Mouse (Mus musculus) lung, embryonic 14.5 days (tissue): ENCODE measurements around the gene Hmcn1. TPM values are rescaled to one million over a fixed set of nuclear protein-coding genes. Genes with fewer than 3 reads are reported as not detected.

Experiments used
- ATAC-seq: fragments of 200-750 bp; cut with Nextera tagmentation; 2 replicates; pipeline ENCODE4 v1.8.0; 2017; ENCODE audit warnings: mild to moderate bottlenecking, moderate TSS enrichment, moderate library complexity; ENCODE audit not compliant: insufficient read depth
- DNase-seq: peaks from one replicate; pipeline ENCODE4 v3.0.0-alpha.2; 2015
- H3K27ac ChIP-seq: fragments of 300-500 bp; sonication (generic); 2 replicates; pipeline ENCODE4 v1.5.1; 2014; ENCODE audit warnings: low read depth, mild to moderate bottlenecking, moderate library complexity
- H3K27me3 ChIP-seq: fragments of 300-500 bp; sonication (generic); 2 replicates; pipeline ENCODE4 v1.6.1; 2014; ENCODE audit warnings: low read length, control low read depth; ENCODE audit not compliant: insufficient read depth
- H3K36me3 ChIP-seq: fragments of 300-500 bp; sonication (generic); 2 replicates; pipeline ENCODE4 v1.6.1; 2014; ENCODE audit warnings: control low read depth; ENCODE audit not compliant: insufficient read depth
- H3K4me1 ChIP-seq: fragments of 300-500 bp; sonication (generic); 2 replicates; pipeline ENCODE4 v1.6.1; 2014; ENCODE audit warnings: antibody characterized with exemption, control low read depth; ENCODE audit not compliant: insufficient read depth
- H3K4me2 ChIP-seq: fragments of 300-500 bp; sonication (generic); 2 replicates; pipeline ENCODE4 v1.6.1; 2014; ENCODE audit warnings: mild to moderate bottlenecking
- H3K4me3 ChIP-seq: fragments of 300-500 bp; sonication (generic); 2 replicates; pipeline ENCODE4 v1.5.1; 2014; ENCODE audit warnings: low read depth, low read length
- H3K9ac ChIP-seq: fragments of 300-500 bp; sonication (generic); 2 replicates; pipeline ENCODE4 v1.6.1; 2014
- H3K9me3 ChIP-seq: fragments of 300-500 bp; sonication (generic); 2 replicates; pipeline ENCODE4 v1.6.1; 2016; ENCODE audit warnings: low read depth, low read length, control low read depth
- CTCF ChIP-seq: IDR thresholded peaks from 2 replicates; pipeline ENCODE4 v1.5.1; 2016; ENCODE audit warnings: antibody characterized with exemption, low read depth
- WGBS: fragments of 180-500 bp; shearing (Covaris S2); extraction: QIAGEN DNeasy Blood & Tissue Kit; methylation state at CpG from one replicate; pipeline ENCODE4 v1.1.7; 2014; 5-methylcytosine and 5-hydroxymethylcytosine counted together
- polyA plus RNA-seq: library from polyadenylated mRNA; unstranded; fragments of >200 nt; fragmentation: Nextera tagmentation; extraction: Ambion mirVana; gene quantifications from 2 replicates; pipeline ENCODE4 v1.2.1, GENCODE M21; 2014

Hmcn1 gene
- polyA plus RNA-seq, 1 experiment from 2014 or later: 17.1 TPM

DNA sequence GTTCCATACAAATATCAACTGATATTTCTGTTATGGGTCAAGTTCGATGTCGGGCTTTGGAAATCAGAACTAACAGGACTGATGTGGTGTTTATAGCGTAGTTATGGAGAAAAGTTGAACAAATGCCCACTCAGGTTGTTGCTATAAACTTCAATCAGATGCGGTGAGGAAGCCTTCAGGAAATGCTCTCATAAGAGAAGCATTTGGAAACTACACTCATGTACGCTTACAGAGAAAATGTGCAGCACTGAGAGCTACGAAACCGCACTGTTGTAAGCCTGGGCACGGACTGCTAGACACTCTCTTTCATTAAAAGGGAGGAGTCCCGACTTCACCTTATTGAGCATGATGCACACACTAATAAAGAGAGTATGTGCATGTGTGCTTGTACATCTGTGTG lies 72.4 kb downstream of the Hmcn1 start:
- Histone ChIP-seq H3K9me3 (no peaks in the 10 kb centered on the region), H3K9ac (no peak overlapping the region), H3K27me3 (no peaks in the 10 kb centered on the region), H3K4me1 (no peaks in the 10 kb centered on the region; the same call in 1 of the 2 replicates), H3K27ac (no peak overlapping the region), H3K36me3 (no peaks in the 10 kb centered on the region), H3K4me2 (no peak overlapping the region), H3K4me3 (no peak overlapping the region)
- no peak for TF ChIP-seq CTCF
- 77% methylated on average over 9 of the region's 9 CpGs for WGBS
- peak; percentile 27 for DNase-seq
- ATAC-seq: peak; percentile 52; the same call in 1 of the 2 replicates

DNA sequence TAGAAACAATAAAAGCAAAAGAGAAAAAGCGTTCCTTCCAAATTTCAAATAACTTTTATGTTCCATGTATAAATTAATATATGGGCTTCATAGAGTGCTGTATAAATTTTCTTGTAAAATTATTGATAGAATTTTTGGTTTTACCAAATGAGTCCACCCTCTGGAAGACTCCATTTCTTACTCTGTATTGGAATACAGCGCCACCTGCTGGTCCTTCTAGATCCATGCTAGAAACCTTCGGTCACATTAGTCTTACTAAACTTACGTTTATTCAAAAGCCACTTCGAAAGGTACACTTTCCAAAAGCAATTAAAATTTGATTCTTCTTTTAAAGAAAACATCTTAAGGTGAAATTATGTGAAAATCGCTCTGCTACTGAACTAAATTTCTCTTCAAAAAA lies 73.0 kb downstream of the Hmcn1 start:
- WGBS: 43% methylated on average over 6 of the region's 6 CpGs
- Histone ChIP-seq H3K9ac (no peak overlapping the region), H3K4me3 (no peak overlapping the region), H3K36me3 (no peaks in the 10 kb centered on the region), H3K27me3 (no peaks in the 10 kb centered on the region), H3K9me3 (no peaks in the 10 kb centered on the region), H3K27ac (no peak overlapping the region), H3K4me1 (peaks cover under 1% of the 10 kb centered on the region), H3K4me2 (no peak overlapping the region)
- no peak for ATAC-seq
- TF ChIP-seq CTCF: peak; percentile 72
- peak; percentile 90 for DNase-seq

DNA sequence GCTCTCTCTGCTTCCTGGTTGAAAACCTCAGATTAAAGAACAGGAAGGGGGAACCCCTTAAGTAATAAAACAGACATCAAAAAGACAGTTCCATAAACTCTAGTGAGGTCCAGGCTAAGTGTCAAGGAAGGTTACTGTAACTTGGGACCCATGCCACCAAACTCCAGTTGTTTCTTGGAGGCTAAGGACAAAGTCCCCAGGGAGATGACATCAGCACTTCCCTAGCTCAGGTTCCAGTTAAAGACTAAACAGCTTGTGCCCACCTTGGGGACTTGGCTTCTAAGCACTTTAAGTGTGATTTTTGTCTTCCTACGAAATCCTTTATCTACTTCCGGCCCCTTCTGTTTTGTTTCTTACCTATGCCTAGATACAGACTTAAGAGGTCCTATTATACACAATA lies 78.3 kb downstream of the Hmcn1 start:
- 46% methylated on average over 2 of the region's 2 CpGs for WGBS
- Histone ChIP-seq H3K27ac (no peak overlapping the region), H3K27me3 (no peaks in the 10 kb centered on the region), H3K9me3 (no peaks in the 10 kb centered on the region), H3K4me2 (no peak overlapping the region), H3K4me3 (no peak overlapping the region), H3K36me3 (no peaks in the 10 kb centered on the region), H3K9ac (no peak overlapping the region), H3K4me1 (peaks cover 7% of the 10 kb centered on the region)
- ATAC-seq (no peak; the same call in 1 of the 2 replicates), DNase-seq (no peak)
- TF ChIP-seq CTCF: no peak

DNA sequence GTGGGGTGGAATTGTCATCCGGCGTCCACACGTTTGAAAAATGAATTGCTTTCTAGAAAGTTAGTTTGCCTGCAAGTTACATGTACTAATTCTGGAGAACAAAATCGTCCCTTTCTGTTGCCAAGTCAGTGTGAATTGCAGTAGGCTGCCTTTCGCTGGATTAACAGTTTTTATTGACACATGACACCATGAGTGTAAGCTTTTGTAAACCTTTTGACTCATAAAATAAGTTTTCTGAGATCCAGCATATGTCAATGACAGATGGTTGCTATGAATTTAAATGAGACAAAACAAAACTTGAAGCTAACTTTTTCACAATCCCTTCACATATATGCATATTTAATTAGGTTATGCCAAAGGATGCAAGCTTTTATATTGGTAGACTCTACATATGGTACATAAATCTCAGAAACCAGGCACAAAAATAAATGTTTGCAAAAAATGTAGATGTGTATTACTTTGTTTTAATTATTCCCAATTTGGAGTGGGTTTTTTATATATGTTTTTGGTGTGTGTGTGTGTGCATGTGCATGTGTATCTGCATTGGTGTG lies 79.6 kb downstream of the Hmcn1 start:
- no peak for DNase-seq
- TF ChIP-seq CTCF: no peak

GRCm38 (mm10) chr1:150909642-150910041 lies 83.6 kb downstream of the Hmcn1 start:
- Histone ChIP-seq H3K36me3 (no peaks in the 10 kb centered on the region), H3K9me3 (no peaks in the 10 kb centered on the region), H3K4me2 (no peak overlapping the region), H3K27me3 (no peaks in the 10 kb centered on the region), H3K4me3 (no peak overlapping the region), H3K4me1 (peaks cover under 1% of the 10 kb centered on the region; the same call in 1 of the 2 replicates), H3K27ac (no peak overlapping the region), H3K9ac (no peak overlapping the region)
- 80% methylated on average over 2 of the region's 2 CpGs for WGBS
- DNase-seq (no peak), ATAC-seq (no peak)
- TF ChIP-seq CTCF: no peak

More for the DNA sequence above, 79.6 kb downstream of the Hmcn1 start:
- no peaks in the 10 kb centered on the region for H3K36me3 ChIP-seq
- no peak overlapping the region for H3K9ac ChIP-seq
- WGBS: 81% methylated on average over 5 of the region's 5 CpGs
- ATAC-seq: no peak
- H3K4me1 ChIP-seq: peaks cover 7% of the 10 kb centered on the region
- no peaks in the 10 kb centered on the region for H3K27me3 ChIP-seq
- no peak overlapping the region for H3K4me2 ChIP-seq
- no peak overlapping the region for H3K27ac ChIP-seq
- H3K4me3 ChIP-seq: no peak overlapping the region
- no peaks in the 10 kb centered on the region for H3K9me3 ChIP-seq

GRCm38 (mm10) chr1:150893677-150894188 lies 99.5 kb downstream of the Hmcn1 start:
- no peak for TF ChIP-seq CTCF
- Histone ChIP-seq H3K4me1 (peaks cover 6% of the 10 kb centered on the region; the same call in 1 of the 2 replicates), H3K9ac (no peak overlapping the region), H3K9me3 (no peaks in the 10 kb centered on the region), H3K27me3 (no peaks in the 10 kb centered on the region), H3K36me3 (no peaks in the 10 kb centered on the region), H3K4me3 (no peak overlapping the region), H3K4me2 (no peak overlapping the region), H3K27ac (no peak overlapping the region)
- DNase-seq: no peak
- no peak for ATAC-seq
- WGBS: 56% methylated on average over 5 of the region's 5 CpGs

DNA sequence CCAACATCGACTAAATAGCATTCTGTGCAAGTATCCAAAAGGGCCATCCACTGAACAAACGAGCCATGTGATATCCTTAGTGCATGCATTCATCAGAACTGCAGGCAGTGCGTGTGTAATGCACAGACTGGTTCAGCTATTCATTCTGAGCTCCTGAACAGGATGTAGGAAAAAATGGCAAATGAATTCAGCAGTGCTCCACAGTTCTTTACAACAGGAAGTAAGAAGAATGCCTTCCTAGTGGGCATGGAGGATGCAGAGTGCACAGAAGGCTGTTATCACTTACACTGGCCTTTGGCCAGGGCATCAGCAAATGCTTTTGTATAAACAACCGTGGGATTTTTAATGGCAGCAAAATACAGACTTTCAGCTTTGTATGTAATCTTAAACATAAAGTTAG lies 103.2 kb downstream of the Hmcn1 start:
- Histone ChIP-seq H3K4me2 (no peak overlapping the region), H3K27me3 (no peaks in the 10 kb centered on the region), H3K27ac (no peak overlapping the region), H3K9ac (no peak overlapping the region), H3K36me3 (no peaks in the 10 kb centered on the region), H3K4me3 (no peak overlapping the region), H3K4me1 (0 out of 2 replicates have a peak, but pooled peaks cover 3% of the 10 kb centered on the region), H3K9me3 (no peaks in the 10 kb centered on the region)
- WGBS: 63% methylated on average over 4 of the region's 4 CpGs
- no peak for TF ChIP-seq CTCF
- DNase-seq (peak; percentile 55), ATAC-seq (peak; percentile 44; the same call in 1 of the 2 replicates)
